Mouse (Mus musculus) CH12.LX (cell line): ENCODE results near the gene B3galt4. TPM values are rescaled to one million over a fixed set of nuclear protein-coding genes. Genes with fewer than 3 reads are reported as not detected.

Source experiments
- DNase-seq: peaks from one replicate; pipeline ENCODE4 v3.0.0-alpha.2; 2013; ENCODE audit errors: extremely low read depth
- H3K27ac ChIP-seq: 2 replicates; pipeline ENCODE4 v1.5.1; 2012; ENCODE audit warnings: low read depth, mild to moderate bottlenecking, control low read depth, moderate library complexity; ENCODE audit not compliant: insufficient read depth
- H3K27me3 ChIP-seq: replicated peaks from 2 replicates; pipeline ENCODE3; 2012; ENCODE audit warnings: inconsistent platforms
- H3K36me3 ChIP-seq, 2 experiments: replicated peaks in 1 of 2; 2 replicates each; pipeline versions ENCODE3 to v1.6.1; 2012; ENCODE audit warnings: inconsistent platforms in 1 of 2, low read length in 1 of 2, mild to moderate bottlenecking in 1 of 2, mixed read lengths in 1 of 2, moderate library complexity in 1 of 2; ENCODE audit not compliant: control insufficient read depth in 1 of 2, insufficient read depth in 1 of 2
- H3K4me1 ChIP-seq, 2 experiments: 2 replicates each; pipeline ENCODE4 v1.6.1; 2012; ENCODE audit warnings: inconsistent platforms in 1 of 2, moderate library complexity in 1 of 2; ENCODE audit not compliant: insufficient read depth in 2 of 2, control insufficient read depth in 1 of 2
- H3K4me2 ChIP-seq: 2 replicates; pipeline ENCODE4 v1.6.1; 2012; ENCODE audit warnings: low read depth, mild to moderate bottlenecking, control low read depth; ENCODE audit not compliant: poor library complexity, insufficient read depth, severe bottlenecking
- H3K4me3 ChIP-seq, 3 experiments: fragments of 150-350 bp in 1 of 3; sonication (generic) in 1 of 3; replicated peaks in 1 of 3; 2 replicates each; pipeline versions ENCODE3 to v1.5.1; 2011 to 2012; ENCODE audit warnings: low read depth in 2 of 3, low read length in 2 of 3, mild to moderate bottlenecking in 2 of 3, moderate library complexity in 2 of 3, control low read depth in 1 of 3, improper control_type of control experiment in 1 of 3, inconsistent platforms in 1 of 3, mixed read lengths in 1 of 3; ENCODE audit not compliant: poor library complexity in 1 of 3
- H3K79me2 ChIP-seq: replicated peaks from 2 replicates; pipeline ENCODE4 v1.6.1; 2012; ENCODE audit warnings: mild to moderate bottlenecking, moderate library complexity; ENCODE audit not compliant: control insufficient read depth, poor library complexity, insufficient read depth, severe bottlenecking; ENCODE audit errors: extremely low read depth
- H3K9ac ChIP-seq: 2 replicates; pipeline ENCODE4 v1.6.1; 2012; ENCODE audit warnings: low read depth, mild to moderate bottlenecking, control low read depth, moderate library complexity; ENCODE audit not compliant: insufficient read depth
- H3K9me3 ChIP-seq: replicated peaks from 2 replicates; pipeline ENCODE3; 2012; ENCODE audit warnings: low read length, inconsistent platforms, mixed read lengths
- CHD2 ChIP-seq: IDR thresholded peaks from 2 replicates; pipeline ENCODE4 v1.6.1; 2011; ENCODE audit warnings: low read length, improper control_type of control experiment
- CTCF ChIP-seq, 2 experiments: IDR thresholded peaks in 1 of 2; conservative IDR thresholded peaks in 1 of 2; 2 replicates each; pipeline ENCODE4 v1.5.1; 2011 to 2012; ENCODE audit warnings: low read depth in 2 of 2, low read length in 2 of 2, improper control_type of control experiment in 1 of 2, inconsistent platforms in 1 of 2, mild to moderate bottlenecking in 1 of 2, moderate library complexity in 1 of 2
- ELF1 ChIP-seq: IDR thresholded peaks from 2 replicates; pipeline ENCODE4 v1.6.1; 2014; ENCODE audit warnings: low read depth, mild to moderate bottlenecking, inconsistent platforms, low read length, improper control_type of control experiment
- GABPA ChIP-seq: IDR thresholded peaks from 2 replicates; pipeline ENCODE4 v1.6.1; 2012; ENCODE audit warnings: low read depth, low read length, improper control_type of control experiment, inconsistent platforms; ENCODE audit not compliant: insufficient replicate concordance
- HCFC1 ChIP-seq: IDR thresholded peaks from 2 replicates; pipeline ENCODE4 v1.6.1; 2012; ENCODE audit warnings: low read depth, mild to moderate bottlenecking, inconsistent platforms, low read length, improper control_type of control experiment
- IRF4 ChIP-seq: IDR thresholded peaks from 2 replicates; pipeline ENCODE4 v1.6.1; 2014; ENCODE audit warnings: low read depth, mild to moderate bottlenecking, inconsistent platforms, low read length, improper control_type of control experiment
- JUN ChIP-seq: IDR thresholded peaks from 2 replicates; pipeline ENCODE4 v1.6.1; 2011; ENCODE audit warnings: low read depth, mild to moderate bottlenecking, low read length, improper control_type of control experiment, moderate library complexity; ENCODE audit not compliant: insufficient read depth
- JUND ChIP-seq: conservative IDR thresholded peaks from 2 replicates; pipeline ENCODE4 v1.6.1; 2011; ENCODE audit warnings: low read depth, low read length, improper control_type of control experiment
- MAFK ChIP-seq: IDR thresholded peaks from 2 replicates; pipeline ENCODE4 v1.6.1; 2011; ENCODE audit warnings: low read length, improper control_type of control experiment; ENCODE audit not compliant: insufficient replicate concordance
- MAZ ChIP-seq: IDR thresholded peaks from 2 replicates; pipeline ENCODE4 v1.6.1; 2012; ENCODE audit warnings: low read depth, mild to moderate bottlenecking, inconsistent platforms, low read length, improper control_type of control experiment, moderate library complexity
- MXI1 ChIP-seq: IDR thresholded peaks from 2 replicates; pipeline ENCODE4 v1.6.1; 2011; ENCODE audit warnings: mild to moderate bottlenecking, low read depth, low read length, improper control_type of control experiment
- NRF1 ChIP-seq: IDR thresholded peaks from 2 replicates; pipeline ENCODE4 v1.6.1; 2014; ENCODE audit warnings: low read depth, mild to moderate bottlenecking, inconsistent platforms, low read length, improper control_type of control experiment, moderate library complexity
- POLR2A ChIP-seq: IDR thresholded peaks from 2 replicates; pipeline ENCODE4 v1.6.1; 2011; ENCODE audit warnings: low read depth, mild to moderate bottlenecking, improper control_type of control experiment, low read length
- SIN3A ChIP-seq: IDR thresholded peaks from 2 replicates; pipeline ENCODE4 v1.6.1; 2012; ENCODE audit warnings: low read length, improper control_type of control experiment, inconsistent platforms
- SMC3 ChIP-seq: IDR thresholded peaks from 2 replicates; pipeline ENCODE4 v1.6.1; 2011; ENCODE audit warnings: low read depth, low read length, improper control_type of control experiment
- TBP ChIP-seq: conservative IDR thresholded peaks from 2 replicates; pipeline ENCODE4 v1.6.1; 2011; ENCODE audit warnings: low read depth, low read length, improper control_type of control experiment
- TCF12 ChIP-seq: IDR thresholded peaks from 2 replicates; pipeline ENCODE4 v1.6.1; 2014; ENCODE audit warnings: low read depth, mild to moderate bottlenecking, inconsistent platforms, low read length, improper control_type of control experiment
- USF2 ChIP-seq: conservative IDR thresholded peaks from 2 replicates; pipeline ENCODE4 v1.6.1; 2011; ENCODE audit warnings: low read depth, low read length, improper control_type of control experiment
- ZKSCAN1 ChIP-seq: IDR thresholded peaks from 2 replicates; pipeline ENCODE4 v1.6.1; 2012; ENCODE audit warnings: low read depth, inconsistent platforms, low read length, improper control_type of control experiment, borderline replicate concordance
- dilution Hi-C: fragments of 300-500 bp; cut with MboI; formaldehyde crosslinking; loops from 2 replicates; pipeline ENCODE4 v1.14.3; 2020; ENCODE audit warnings: low sequenced_read_pairs; ENCODE audit not compliant: extremely low pct_unique_long_range_greater_than_20kb, extremely low pct_ligation_motif_present
- in situ Hi-C: fragments of 300-500 bp; cut with MboI; formaldehyde crosslinking; loops from 3 replicates; pipeline ENCODE4 v1.14.3; 2019; ENCODE audit warnings: low sequenced_read_pairs, low pct_ligation_motif_present, low pct_unique_long_range_greater_than_20kb, mixed read lengths
- polyA plus RNA-seq: library from polyadenylated mRNA; unstranded; fragments of >175 nt; gene quantifications from 2 replicates; pipeline ENCODE4 v1.2.1, GENCODE M21; 2012; ENCODE audit warnings: low read depth; ENCODE audit not compliant: insufficient read length
- total RNA-seq, 2 experiments: library from RNA; depleted of rRNA; stranded (reverse); fragments of 300-350 nt in 1 of 2; fragments of >200 nt in 1 of 2; gene quantifications; 2 replicates each; pipeline ENCODE4 v1.2.3; 2012 to 2014

B3galt4 gene
- total and polyA plus RNA-seq, 3 experiments: 3.7 to 6.2 (median 5.2) TPM

- in situ Hi-C loops (no loop called here), dilution Hi-C loops (no loop called here)
- Histone ChIP-seq H3K79me2 (peaks cover 9% of the 10 kb centered on the region), H3K4me2 (peak within 1 kb of the TSS; percentile 62), H3K27me3 (no peaks in the 10 kb centered on the region), H3K9me3 (peaks cover 6% of the 10 kb centered on the region), H3K9ac (peak within 1 kb of the TSS; percentile 70), H3K4me3 (peak within 1 kb of the TSS; percentile 58 to 62 (median 59)), H3K36me3 (peaks cover 49 to 61% of the 10 kb centered on the region in 2 experiments)
- TF ChIP-seq HCFC1 (peak; percentile 79), TBP (peak; percentile 37; the same call in 1 of the 2 replicates), ELF1 (peak; percentile 89), POLR2A (peak; percentile 60), NRF1 (peak; percentile 46; the same call in 1 of the 2 replicates), MAZ (peak; percentile 96), CTCF (conservative IDR thresholded peaks at IDR 0.05 in 1 of 2, IDR thresholded peaks at IDR 0.05 in 1 of 2; ENCODE audit: low read depth in 2 of 2, low read length in 2 of 2) (no peak), TCF12 (peak; percentile 47), IRF4 (peak; percentile 43; the same call in 1 of the 2 replicates), GABPA (no peak), JUN (no peak), SIN3A (peak; percentile 100), MAFK (no peak), ZKSCAN1 (no peak), USF2 (peak; percentile 64), CHD2 (peak; percentile 90), MXI1 (peak; percentile 85)
- TF ChIP-seq, all 38 proteins: peak for 12
- H3K27ac ChIP-seq: peak within 1 kb of the TSS; percentile 22; the same call in 1 of the 2 replicates
- peaks cover 27 to 50% of the 10 kb centered on the region in 2 experiments for H3K4me1 ChIP-seq
- DNase-seq: peak; percentile 98
These were observed 35.5 kb downstream of the B3galt4 start, which contains the start of the genes Tapbp and Zbtb22 for GRCm38 (mm10) chr17:33915671-33916250. Gene Tapbp (plus strand): TSS chr17:33915899. Gene Zbtb22 (plus strand): TSS chr17:33915904.

DNA sequence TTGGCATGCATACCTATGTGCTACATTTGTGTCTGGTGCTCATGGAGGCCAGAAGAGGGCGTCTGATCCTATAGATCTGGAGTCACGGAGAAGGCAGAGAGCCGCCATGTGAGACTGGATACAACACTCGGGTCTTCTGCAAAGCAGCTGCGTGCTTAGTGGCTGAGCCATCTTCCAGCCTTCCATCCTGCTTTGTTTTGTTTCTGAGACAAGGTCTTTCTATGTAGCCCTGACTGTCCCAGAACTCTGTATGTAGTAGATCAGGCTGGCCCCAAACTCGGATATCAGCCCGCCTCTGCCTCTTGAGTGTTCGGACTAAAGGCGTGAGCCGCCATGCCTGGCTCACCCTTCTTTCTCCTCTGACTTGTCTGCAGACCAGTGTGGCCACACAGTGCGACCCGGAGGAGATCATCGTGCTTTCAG lies 36.3 kb downstream of the B3galt4 start:
- H3K36me3 ChIP-seq: peaks cover 49 to 61% of the 10 kb centered on the region in 2 experiments

More for the DNA sequence above, 36.3 kb downstream of the B3galt4 start:
- Histone ChIP-seq H3K27ac (no peak overlapping the region), H3K79me2 (peaks cover 12% of the 10 kb centered on the region; the same call in 1 of the 2 replicates), H3K4me2 (peak overlapping the region; percentile 14), H3K4me1 (peaks cover 27 to 55% of the 10 kb centered on the region in 2 experiments), H3K9ac (no peak overlapping the region), H3K4me3 (no peak overlapping the region), H3K27me3 (no peaks in the 10 kb centered on the region), H3K9me3 (peaks cover 6% of the 10 kb centered on the region)
- in situ Hi-C loops: no loop called here
- no peak for DNase-seq
- TF ChIP-seq JUND (no peak), SMC3 (peak; percentile 24), MAFK (no peak), NRF1 (no peak), CTCF (conservative IDR thresholded peaks at IDR 0.05 in 1 of 2, IDR thresholded peaks at IDR 0.05 in 1 of 2; ENCODE audit: low read depth in 2 of 2, low read length in 2 of 2) (peak in 1 of 2 experiments; percentile 40; a peak in 2 of 4 replicates), USF2 (no peak)
- dilution Hi-C loops: no loop called here
